Mouse (Mus musculus): ENCODE measurements around the gene Arpc3. TPM values are rescaled to one million over a fixed set of nuclear protein-coding genes. Genes with fewer than 3 reads are reported as not detected.
A peak's percentile ranks its signal among the peaks of the same experiment; 100 is the strongest.

Arpc3 gene
- polyA plus RNA-seq, 1 experiment from 2014 or later, result 62.1 TPM

- Histone ChIP-seq H3K36me3 (ENCODE audit: control insufficient read depth, insufficient read depth, low read length) (peaks cover 10% of the 10 kb centered on the region), H3K27me3 (ENCODE audit: control insufficient read depth, insufficient read depth, low read length) (no peaks in the 10 kb centered on the region), H3K9ac (replicated peaks; ENCODE audit: low read length) (peak overlapping the region; percentile 82), H3K4me3 (replicated peaks; ENCODE audit: low read depth, low read length) (peak overlapping the region; percentile 88), H3K4me2 (ENCODE audit: low read length) (peak overlapping the region; percentile 77), H3K9me3 (ENCODE audit: control insufficient read depth, low read length) (no peaks in the 10 kb centered on the region), H3K4me1 (ENCODE audit: control insufficient read depth, insufficient read depth, low read length) (peaks cover 6% of the 10 kb centered on the region; the same call in 1 of the 2 replicates), H3K27ac (replicated peaks; ENCODE audit: low read depth, low read length) (peak overlapping the region; percentile 60; the same call in 1 of the 2 replicates)
- WGBS, result 17% methylated on average over 19 of the region's 19 CpGs
- ATAC-seq (ENCODE audit: low FRiP score, low TSS enrichment), result no peak; the same call in 1 of the 2 replicates
- peak; percentile 15 for DNase-seq
These were observed 738 bp downstream of the Arpc3 start for GRCm38 (mm10) chr5:122392227-122393004.

GRCm38 (mm10) chr5:122393887-122394286, 2.2 kb downstream of the Arpc3 start:
- H3K9me3 ChIP-seq (ENCODE audit: control insufficient read depth, low read length), result no peaks in the 10 kb centered on the region
- DNase-seq, result peak; percentile 82
- H3K27ac ChIP-seq (replicated peaks; ENCODE audit: low read depth, low read length), result no peak overlapping the region
- WGBS, result 48% methylated on average over 2 of the region's 2 CpGs
- H3K9ac ChIP-seq (replicated peaks; ENCODE audit: low read length), result no peak overlapping the region
- peaks cover 6% of the 10 kb centered on the region; the same call in 1 of the 2 replicates for H3K4me1 ChIP-seq (ENCODE audit: control insufficient read depth, insufficient read depth, low read length)
- H3K36me3 ChIP-seq (ENCODE audit: control insufficient read depth, insufficient read depth, low read length), result peaks cover 23% of the 10 kb centered on the region
- no peak; the same call in 1 of the 2 replicates for ATAC-seq (ENCODE audit: low FRiP score, low TSS enrichment)
- H3K27me3 ChIP-seq (ENCODE audit: control insufficient read depth, insufficient read depth, low read length), result no peaks in the 10 kb centered on the region
- H3K4me2 ChIP-seq (ENCODE audit: low read length), result no peak overlapping the region
- H3K4me3 ChIP-seq (replicated peaks; ENCODE audit: low read depth, low read length), result no peak overlapping the region

- H3K27me3 ChIP-seq (ENCODE audit: control insufficient read depth, insufficient read depth, low read length), result no peaks in the 10 kb centered on the region
- H3K36me3 ChIP-seq (ENCODE audit: control insufficient read depth, insufficient read depth, low read length), result peaks cover 46% of the 10 kb centered on the region
- peaks cover 6% of the 10 kb centered on the region; the same call in 1 of the 2 replicates for H3K4me1 ChIP-seq (ENCODE audit: control insufficient read depth, insufficient read depth, low read length)
- no peak overlapping the region for H3K4me3 ChIP-seq (replicated peaks; ENCODE audit: low read depth, low read length)
- 90% methylated on average over 10 of the region's 10 CpGs for WGBS
- no peak for DNase-seq
- no peaks in the 10 kb centered on the region for H3K9me3 ChIP-seq (ENCODE audit: control insufficient read depth, low read length)
- H3K9ac ChIP-seq (replicated peaks; ENCODE audit: low read length), result no peak overlapping the region
- H3K27ac ChIP-seq (replicated peaks; ENCODE audit: low read depth, low read length), result no peak overlapping the region
- no peak for ATAC-seq (ENCODE audit: low FRiP score, low TSS enrichment)
- H3K4me2 ChIP-seq (ENCODE audit: low read length), result no peak overlapping the region
These were observed 5.1 kb downstream of the Arpc3 start for GRCm38 (mm10) chr5:122396791-122397190.

GRCm38 (mm10) chr5:122397495-122397894, 5.8 kb downstream of the Arpc3 start:
- no peak overlapping the region for H3K9ac ChIP-seq (replicated peaks; ENCODE audit: low read length)
- H3K4me2 ChIP-seq (ENCODE audit: low read length), result no peak overlapping the region
- no peak overlapping the region for H3K4me3 ChIP-seq (replicated peaks; ENCODE audit: low read depth, low read length)
- no peaks in the 10 kb centered on the region for H3K27me3 ChIP-seq (ENCODE audit: control insufficient read depth, insufficient read depth, low read length)
- H3K9me3 ChIP-seq (ENCODE audit: control insufficient read depth, low read length), result no peaks in the 10 kb centered on the region
- H3K4me1 ChIP-seq (ENCODE audit: control insufficient read depth, insufficient read depth, low read length), result peaks cover 4% of the 10 kb centered on the region; the same call in 1 of the 2 replicates
- ATAC-seq (ENCODE audit: low FRiP score, low TSS enrichment) (no peak), DNase-seq (no peak)
- WGBS, result 94% methylated on average over 8 of the region's 8 CpGs
- H3K36me3 ChIP-seq (ENCODE audit: control insufficient read depth, insufficient read depth, low read length), result peaks cover 53% of the 10 kb centered on the region
- no peak overlapping the region for H3K27ac ChIP-seq (replicated peaks; ENCODE audit: low read depth, low read length)

GRCm38 (mm10) chr5:122399871-122400270, 8.2 kb downstream of the Arpc3 start:
- Histone ChIP-seq H3K4me1 (ENCODE audit: control insufficient read depth, insufficient read depth, low read length) (no peaks in the 10 kb centered on the region), H3K27ac (replicated peaks; ENCODE audit: low read depth, low read length) (no peak overlapping the region), H3K36me3 (ENCODE audit: control insufficient read depth, insufficient read depth, low read length) (peaks cover 77% of the 10 kb centered on the region), H3K9me3 (ENCODE audit: control insufficient read depth, low read length) (no peaks in the 10 kb centered on the region), H3K4me3 (replicated peaks; ENCODE audit: low read depth, low read length) (no peak overlapping the region), H3K4me2 (ENCODE audit: low read length) (no peak overlapping the region), H3K27me3 (ENCODE audit: control insufficient read depth, insufficient read depth, low read length) (no peaks in the 10 kb centered on the region), H3K9ac (replicated peaks; ENCODE audit: low read length) (no peak overlapping the region)
- 95% methylated on average over 8 of the region's 8 CpGs for WGBS
- ATAC-seq (ENCODE audit: low FRiP score, low TSS enrichment) (no peak), DNase-seq (no peak)

- Histone ChIP-seq H3K36me3 (ENCODE audit: control insufficient read depth, insufficient read depth, low read length) (peaks cover 86% of the 10 kb centered on the region), H3K4me3 (replicated peaks; ENCODE audit: low read depth, low read length) (no peak overlapping the region), H3K9me3 (ENCODE audit: control insufficient read depth, low read length) (no peaks in the 10 kb centered on the region), H3K9ac (replicated peaks; ENCODE audit: low read length) (no peak overlapping the region), H3K4me2 (ENCODE audit: low read length) (no peak overlapping the region), H3K27me3 (ENCODE audit: control insufficient read depth, insufficient read depth, low read length) (no peaks in the 10 kb centered on the region), H3K4me1 (ENCODE audit: control insufficient read depth, insufficient read depth, low read length) (no peaks in the 10 kb centered on the region), H3K27ac (replicated peaks; ENCODE audit: low read depth, low read length) (no peak overlapping the region)
- no peak for ATAC-seq (ENCODE audit: low FRiP score, low TSS enrichment)
- 88% methylated on average over 18 of the region's 18 CpGs for WGBS
- DNase-seq, result no peak
These were observed 9.1 kb downstream of the Arpc3 start for GRCm38 (mm10) chr5:122400628-122401302.

- DNase-seq (peak; percentile 79), ATAC-seq (ENCODE audit: low FRiP score, low TSS enrichment) (no peak)
- Histone ChIP-seq H3K9ac (replicated peaks; ENCODE audit: low read length) (no peak overlapping the region), H3K36me3 (ENCODE audit: control insufficient read depth, insufficient read depth, low read length) (peaks cover 91% of the 10 kb centered on the region), H3K4me3 (replicated peaks; ENCODE audit: low read depth, low read length) (no peak overlapping the region), H3K27ac (replicated peaks; ENCODE audit: low read depth, low read length) (no peak overlapping the region), H3K9me3 (ENCODE audit: control insufficient read depth, low read length) (no peaks in the 10 kb centered on the region), H3K27me3 (ENCODE audit: control insufficient read depth, insufficient read depth, low read length) (no peaks in the 10 kb centered on the region), H3K4me2 (ENCODE audit: low read length) (no peak overlapping the region), H3K4me1 (ENCODE audit: control insufficient read depth, insufficient read depth, low read length) (no peaks in the 10 kb centered on the region)
- WGBS, result 15% methylated on average over 8 of the region's 8 CpGs
These were observed 9.6 kb downstream of the Arpc3 start for GRCm38 (mm10) chr5:122401303-122401640.

- Histone ChIP-seq H3K4me2 (ENCODE audit: low read length) (no peak overlapping the region), H3K27me3 (ENCODE audit: control insufficient read depth, insufficient read depth, low read length) (no peaks in the 10 kb centered on the region), H3K36me3 (ENCODE audit: control insufficient read depth, insufficient read depth, low read length) (peaks cover 92% of the 10 kb centered on the region), H3K27ac (replicated peaks; ENCODE audit: low read depth, low read length) (no peak overlapping the region), H3K4me3 (replicated peaks; ENCODE audit: low read depth, low read length) (no peak overlapping the region), H3K9me3 (ENCODE audit: control insufficient read depth, low read length) (no peaks in the 10 kb centered on the region), H3K9ac (replicated peaks; ENCODE audit: low read length) (no peak overlapping the region), H3K4me1 (ENCODE audit: control insufficient read depth, insufficient read depth, low read length) (no peaks in the 10 kb centered on the region)
- WGBS, result 82% methylated on average over 13 of the region's 13 CpGs
- ATAC-seq (ENCODE audit: low FRiP score, low TSS enrichment) (no peak), DNase-seq (no peak)
These were observed 10.5 kb downstream of the Arpc3 start for GRCm38 (mm10) chr5:122402160-122402559.
